Mouse (Mus musculus) left cerebral cortex, adult 9 months (tissue): ENCODE results near the gene Thy1.

Experiments used
- DNase-seq, 2 experiments: peaks; one replicate each; pipeline ENCODE4 v3.0.0; 2022; ENCODE audit warnings: low spot score in 2 of 2

The Thy1 gene

DNA sequence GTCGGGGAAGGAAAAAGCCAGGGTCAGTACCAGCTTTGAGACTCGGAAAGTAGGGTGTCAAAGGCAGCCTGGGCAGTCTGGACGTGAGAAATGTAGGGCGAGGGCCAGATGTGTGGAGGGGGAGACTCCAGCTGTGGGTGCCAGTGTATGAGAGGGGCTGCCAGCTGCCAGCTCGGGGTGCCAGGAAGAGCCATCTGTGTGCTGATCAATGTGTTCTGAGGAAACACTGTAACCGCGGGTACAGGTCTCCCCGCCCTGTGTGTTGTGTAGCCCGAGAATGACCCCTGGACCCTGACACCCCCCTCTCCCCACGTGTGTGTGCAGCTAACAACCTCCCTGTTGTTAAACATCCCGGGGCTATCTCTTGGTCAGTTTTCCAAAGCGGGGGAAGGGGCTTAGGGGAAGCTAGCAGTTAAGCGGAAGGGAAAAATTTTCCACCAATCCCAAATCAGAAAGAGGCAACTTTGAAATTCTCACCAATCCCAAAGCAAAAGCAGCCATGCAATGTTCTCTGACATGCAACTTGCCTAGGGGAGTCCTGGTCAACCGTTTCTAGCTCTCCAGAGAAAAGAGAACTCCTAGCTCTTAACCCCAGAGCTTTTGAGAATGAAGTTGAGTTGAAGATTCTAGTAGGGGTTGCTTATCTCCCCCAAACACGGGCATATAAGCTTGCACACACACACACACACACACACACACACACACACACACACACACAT, 24.2 kb downstream of the Thy1 start:
- DNase-seq: peak in 1 of 2 experiments; percentile 19

DNA sequence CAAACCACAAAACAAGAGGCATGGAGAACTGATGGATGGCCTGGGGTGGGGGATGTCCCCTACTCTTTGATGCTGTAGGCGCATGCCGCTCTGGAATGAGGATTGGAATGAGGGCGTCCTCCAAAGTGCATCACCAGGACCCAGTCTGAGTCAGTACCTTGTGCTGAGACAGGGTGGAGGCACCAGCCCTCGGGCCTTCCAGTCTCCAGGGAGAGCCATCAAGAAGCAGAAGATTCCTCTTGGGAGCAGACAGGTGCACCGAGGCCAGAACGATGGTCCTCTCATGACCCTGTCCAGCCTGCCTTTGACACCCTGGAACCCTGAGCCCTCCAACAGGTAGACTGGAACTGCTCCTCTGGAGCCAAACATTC, 24.8 kb downstream of the Thy1 start:
- no peak for DNase-seq

DNA sequence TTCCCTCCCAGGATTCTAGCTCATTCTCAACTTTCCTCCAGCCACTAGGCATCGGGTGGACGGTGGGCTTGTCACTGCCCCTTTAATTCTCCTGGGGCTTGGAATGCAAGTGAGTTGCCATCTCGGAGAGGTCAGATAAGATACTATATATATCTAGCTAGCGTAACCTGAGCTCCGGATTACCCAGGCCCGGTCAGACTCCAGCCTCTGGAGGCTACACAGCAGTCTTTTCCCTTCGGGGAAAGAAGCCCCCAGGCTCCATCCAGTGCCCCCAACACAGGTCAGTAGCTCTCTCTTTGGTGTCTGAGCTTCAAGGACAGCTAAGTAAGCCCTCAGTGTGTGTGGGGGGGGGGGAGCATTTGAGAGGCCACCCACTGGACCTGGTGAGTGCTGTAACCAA, 26.1 kb downstream of the Thy1 start:
- DNase-seq: no peak

- DNase-seq: no peak
Measured at GRCm38 (mm10) chr9:44070113-44070843, 27.1 kb downstream of the Thy1 start.

DNA sequence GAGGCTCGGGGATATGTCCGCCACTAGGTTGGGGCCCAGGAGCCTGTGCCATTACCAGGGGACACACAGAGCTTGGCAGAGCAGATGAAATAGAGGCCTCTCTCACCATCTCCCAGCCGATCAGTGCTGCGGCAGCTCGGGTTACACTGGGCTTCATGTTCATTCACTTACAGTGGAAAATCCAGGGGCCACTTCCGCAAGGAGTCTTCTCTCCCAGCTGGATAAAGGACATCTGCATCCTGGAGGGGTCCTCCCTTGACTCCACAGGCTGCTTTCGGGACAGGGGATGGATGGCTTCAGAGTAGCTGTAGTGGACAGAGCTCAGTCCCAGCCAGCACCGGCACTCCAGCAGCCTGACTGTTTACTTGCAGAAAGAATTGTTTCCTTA, 27.7 kb downstream of the Thy1 start:
- no peak for DNase-seq

- DNase-seq: peak in 1 of 2 experiments; percentile 64
Measured at GRCm38 (mm10) chr9:44071914-44072598, 28.9 kb downstream of the Thy1 start.

GRCm38 (mm10) chr9:44072599-44072915, 29.4 kb downstream of the Thy1 start:
- peak in 1 of 2 experiments; percentile 43 for DNase-seq

DNA sequence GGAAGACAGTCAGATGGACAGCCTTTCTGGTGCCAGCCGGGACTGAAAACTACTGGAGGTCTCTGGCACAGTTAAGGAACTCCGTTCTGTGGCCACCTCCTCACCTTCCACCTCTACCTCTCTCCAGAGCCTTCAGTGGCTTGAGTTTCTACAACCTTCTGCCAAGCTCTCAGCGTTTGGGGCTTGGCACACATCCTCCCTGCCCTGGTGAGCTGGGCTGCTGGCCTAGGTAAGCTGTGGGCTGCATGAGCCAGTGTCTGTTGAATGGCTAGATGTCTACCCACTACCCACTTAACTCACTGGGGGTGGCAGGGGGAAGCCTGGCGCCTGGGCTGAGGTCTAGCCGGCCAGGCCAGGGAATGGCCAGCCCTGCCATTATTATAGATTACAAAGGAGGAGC, 29.9 kb downstream of the Thy1 start:
- no peak for DNase-seq

DNA sequence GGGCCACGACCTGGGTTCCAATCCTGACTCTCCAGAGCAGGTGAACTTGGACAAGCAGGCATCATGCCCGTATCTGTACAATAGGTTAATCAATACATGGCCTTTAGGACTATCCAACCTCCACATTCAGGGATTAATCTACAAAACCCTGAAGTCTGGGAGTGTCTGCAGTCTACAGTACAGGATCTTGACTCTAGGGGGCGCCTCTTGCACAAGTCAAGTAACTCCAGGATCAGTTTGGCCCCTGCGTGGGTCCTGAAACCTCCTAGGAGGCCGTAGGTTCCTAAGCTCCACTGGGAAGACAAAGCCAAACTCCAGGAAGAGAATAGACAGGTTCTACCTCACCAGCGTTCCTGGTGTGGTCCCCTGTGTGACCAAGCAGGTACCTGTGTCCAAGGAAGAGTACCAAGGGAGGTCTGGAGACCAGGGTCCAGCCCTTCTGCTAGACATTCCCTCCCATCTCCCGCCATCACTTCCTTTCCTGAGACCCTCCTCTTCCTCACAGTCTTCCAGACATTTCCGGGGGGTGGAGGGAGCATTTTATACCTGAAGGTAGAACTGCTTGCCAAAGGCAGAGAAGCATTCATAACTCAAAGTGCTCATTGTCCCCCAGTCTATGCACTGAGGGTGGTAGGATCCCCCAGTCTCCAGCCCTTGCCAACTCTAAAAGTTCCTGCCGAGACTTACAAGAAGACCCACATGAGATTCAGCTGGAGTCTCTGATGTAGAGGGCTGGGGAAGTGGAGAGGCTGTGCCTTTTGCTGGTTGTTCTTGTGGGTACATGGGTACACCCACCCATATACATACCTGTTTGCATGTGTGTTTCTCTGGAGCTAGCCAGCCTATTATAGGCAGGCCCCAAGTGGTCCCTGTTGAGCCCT, 31.5 kb downstream of the Thy1 start:
- DNase-seq: peak in 1 of 2 experiments; percentile 59

- no peak for DNase-seq
Measured at GRCm38 (mm10) chr9:44075276-44075995, 32.3 kb downstream of the Thy1 start.

- DNase-seq: no peak
Measured at GRCm38 (mm10) chr9:44075996-44076763, 33.0 kb downstream of the Thy1 start.

DNA sequence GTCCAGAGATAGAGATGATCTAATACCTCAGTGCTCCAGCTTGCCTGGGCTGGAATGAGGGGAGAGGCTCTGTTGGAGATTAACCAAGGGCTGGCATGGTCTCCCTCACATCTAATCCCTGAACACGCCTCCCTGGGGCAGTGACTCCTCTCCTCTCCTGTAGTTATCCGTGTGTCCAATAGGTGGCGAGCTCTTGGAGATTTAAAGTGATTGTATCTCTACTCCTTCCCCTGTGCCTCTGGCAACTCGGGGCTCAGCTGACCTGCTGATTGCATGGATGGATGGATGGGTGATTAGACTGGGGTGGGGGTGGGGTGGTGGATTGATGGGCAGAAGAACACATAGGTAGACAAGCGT, 33.6 kb downstream of the Thy1 start:
- DNase-seq: peak in 1 of 2 experiments; percentile 78

DNA sequence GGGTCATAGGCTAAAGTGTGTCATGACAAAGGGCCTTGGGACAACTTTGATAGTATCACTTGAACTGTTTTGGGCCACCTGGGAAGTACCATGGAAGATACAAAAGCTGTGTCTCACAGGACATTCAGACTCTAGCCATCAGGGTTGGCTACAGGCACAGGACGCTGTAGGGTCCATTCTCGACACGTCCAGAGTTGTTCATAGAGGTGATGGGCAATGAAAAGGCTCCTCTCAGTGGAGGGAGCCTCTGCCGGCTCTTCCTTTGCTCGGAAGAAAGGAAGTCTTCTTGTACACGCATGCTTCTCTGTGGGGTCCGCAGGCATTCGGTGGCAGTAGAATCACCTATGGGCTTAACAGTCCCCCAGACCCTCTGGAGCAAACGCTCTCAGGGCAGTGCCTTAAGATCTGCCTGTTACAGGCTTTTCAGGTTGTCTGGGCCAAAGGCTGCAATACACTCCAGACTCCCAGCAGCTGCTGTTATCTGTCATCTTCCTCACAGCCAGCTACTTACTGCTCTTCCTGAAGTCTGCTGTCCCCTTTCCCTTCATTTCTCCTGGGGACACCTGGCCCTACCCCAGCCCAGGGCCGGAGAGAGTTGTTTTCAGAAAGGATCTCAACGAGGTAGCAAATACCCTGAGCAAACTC, 34.2 kb downstream of the Thy1 start:
- no peak for DNase-seq

DNA sequence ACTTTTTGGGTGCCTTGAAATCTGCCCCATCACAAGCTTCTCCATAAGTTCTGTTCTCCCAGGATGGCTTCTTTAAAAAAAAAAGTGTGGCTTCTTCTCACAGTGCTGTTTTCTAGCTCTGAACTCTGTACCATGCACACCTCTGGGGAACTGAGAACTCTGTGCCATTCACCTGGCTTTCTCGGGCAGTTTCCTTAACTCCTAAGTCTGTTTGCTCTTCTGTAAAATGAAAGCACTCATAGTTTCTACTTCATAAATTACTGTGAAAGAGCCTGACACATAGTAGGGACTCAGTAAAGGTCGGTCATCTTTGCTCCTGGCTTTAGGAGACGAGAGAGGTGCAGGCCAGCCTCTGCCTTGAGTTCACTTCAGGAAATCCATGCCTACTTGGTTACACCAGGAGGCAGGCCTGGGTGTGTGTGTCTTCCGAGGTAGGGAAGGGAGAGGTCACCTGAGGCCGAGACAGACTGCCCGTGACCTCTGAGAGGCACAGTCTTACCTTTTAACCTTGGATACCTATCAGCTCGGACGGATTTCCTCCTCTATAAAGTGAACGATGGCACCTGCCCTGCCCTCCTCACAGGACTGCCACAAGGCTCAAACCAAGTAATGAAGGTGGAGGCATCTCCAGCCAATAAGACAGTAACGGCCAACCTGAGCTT, 35.1 kb downstream of the Thy1 start:
- DNase-seq: no peak

- peak in 1 of 2 experiments; percentile 46 for DNase-seq
Measured at GRCm38 (mm10) chr9:44078955-44079756, 36.0 kb downstream of the Thy1 start.

DNA sequence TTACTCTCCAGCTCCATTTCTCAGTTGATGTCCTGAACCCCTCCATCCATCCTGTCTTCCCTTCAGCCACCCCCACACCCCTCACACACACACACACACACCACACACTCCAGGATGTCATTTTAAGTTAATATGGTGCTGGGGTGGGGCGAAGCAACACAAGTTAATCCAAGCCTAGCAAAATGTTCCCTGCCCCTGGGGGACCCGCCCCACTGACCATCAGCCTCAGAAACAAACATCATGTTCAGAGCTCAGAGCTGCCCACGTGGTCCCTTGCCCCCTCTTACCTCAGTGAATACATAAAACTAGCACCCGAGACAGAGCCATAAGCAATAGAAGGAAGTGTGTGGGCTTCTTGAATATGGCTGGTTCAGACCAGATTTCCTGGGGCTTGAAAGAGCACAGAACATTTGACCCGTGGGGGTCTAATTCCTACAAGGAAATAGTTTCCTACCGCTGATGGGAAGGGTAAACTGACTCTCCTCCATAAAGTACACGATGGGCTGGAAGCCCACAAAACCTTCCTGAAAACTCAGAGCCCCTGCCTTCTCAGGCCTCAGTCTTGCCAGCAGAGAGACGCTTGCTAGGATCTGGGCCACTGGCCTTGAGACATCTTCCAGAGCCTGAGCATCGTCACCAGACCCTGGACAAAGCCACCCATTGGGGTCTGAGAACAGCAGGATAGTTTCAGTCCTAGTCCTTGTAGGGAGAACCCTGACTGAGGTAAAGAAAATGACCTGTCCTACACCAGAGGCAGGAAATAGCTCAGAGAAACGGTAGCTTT, 37.0 kb downstream of the Thy1 start:
- no peak for DNase-seq

DNA sequence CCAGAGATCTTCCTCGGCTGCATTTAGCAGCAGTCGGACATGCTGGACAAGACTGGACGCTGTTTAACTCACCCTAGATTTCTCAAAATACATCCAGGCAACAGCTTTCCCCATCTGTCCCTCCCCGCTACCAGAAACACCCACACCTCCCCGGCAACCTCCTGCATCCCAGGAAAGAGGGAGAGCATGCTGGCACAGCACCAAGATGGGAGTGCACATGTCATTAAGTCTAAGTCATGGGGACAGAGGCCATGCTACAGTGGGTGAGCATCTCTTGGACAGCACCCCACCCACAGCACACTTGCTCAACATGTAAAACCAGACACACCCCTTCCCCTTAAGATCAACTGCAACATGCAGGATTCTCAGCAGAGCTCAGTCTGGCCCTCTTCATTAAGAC, 37.8 kb downstream of the Thy1 start:
- peak in 1 of 2 experiments; percentile 71 for DNase-seq

DNA sequence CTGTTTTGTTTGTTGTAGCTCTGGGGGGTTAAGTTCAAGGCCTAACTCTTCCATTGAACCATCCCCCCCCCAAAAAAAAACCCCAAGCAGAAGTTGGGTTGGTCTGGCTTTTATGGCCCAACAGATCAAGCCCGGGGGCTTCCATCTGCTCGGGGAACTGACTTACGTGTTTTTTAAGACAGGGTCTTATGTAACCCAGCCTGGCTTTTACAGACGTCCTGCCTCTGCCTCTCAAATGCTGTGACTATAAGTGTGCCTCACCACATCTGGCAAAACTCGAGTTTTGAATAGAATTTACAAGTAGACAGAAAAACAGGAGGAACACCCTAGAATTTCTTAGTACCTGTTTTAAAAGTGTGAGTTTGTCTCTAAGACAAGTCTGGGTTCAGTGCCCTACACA, 38.4 kb downstream of the Thy1 start:
- no peak for DNase-seq
